Mouse (Mus musculus): ENCODE results near the gene Gpat3.

DNA sequence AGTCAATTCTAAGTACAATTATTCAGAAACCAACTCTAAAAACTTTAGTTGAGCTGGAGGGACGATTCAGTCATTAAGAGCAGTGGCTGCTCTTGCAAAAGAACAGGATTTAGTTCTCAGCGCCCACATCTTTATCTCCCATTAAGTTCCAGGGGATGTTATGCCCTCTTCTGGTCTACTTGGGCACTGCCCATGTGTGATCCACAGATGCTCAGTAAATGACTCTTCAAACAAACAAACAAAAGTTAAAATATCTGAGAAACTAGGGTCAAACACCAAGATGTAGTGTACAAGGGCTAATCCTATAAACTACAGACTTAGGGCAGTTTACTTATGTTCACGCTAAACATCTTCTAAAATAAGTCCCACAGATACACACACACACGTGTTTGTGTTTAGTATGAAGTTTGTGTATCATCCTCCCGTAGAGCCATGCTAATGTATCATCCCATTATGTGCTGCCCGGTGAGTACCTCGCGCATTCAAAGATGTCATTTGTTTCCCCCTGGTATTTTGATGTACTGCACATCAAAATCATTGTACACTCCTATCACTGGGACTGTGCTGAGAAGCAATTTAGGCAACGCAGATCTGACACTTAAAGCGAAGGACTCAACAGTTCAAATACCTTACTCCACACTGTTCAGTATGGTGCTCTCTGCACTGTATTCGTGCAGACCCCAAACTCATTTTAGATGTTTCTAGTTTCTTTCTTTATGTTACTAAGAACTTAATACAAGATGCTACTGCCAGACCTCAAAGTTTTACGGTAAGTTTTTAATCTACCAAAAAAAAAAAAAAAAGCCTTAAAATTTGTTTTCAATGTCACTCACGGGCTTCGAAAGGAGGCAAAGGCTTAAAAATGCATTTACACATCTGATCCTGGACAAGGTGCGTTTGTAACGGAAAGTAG lies 25.7 kb upstream of the Gpat3 start:
- TF ChIP-seq POLR2A (IDR thresholded peaks at IDR 0.05; ENCODE audit: extremely low read depth, insufficient read depth, low read length) (no peak), CTCF (IDR thresholded peaks at IDR 0.05; ENCODE audit: low read depth, low read length) (no peak)
